Mouse (Mus musculus) intestine, postnatal 0 days (tissue): Measurements from ENCODE around the gene Unc5c. TPM values are rescaled to one million over a fixed set of nuclear protein-coding genes. Genes with fewer than 3 reads are reported as not detected.

Experiments
- ATAC-seq: fragments of 200-750 bp; cut with Nextera tagmentation; 2 replicates; pipeline ENCODE4 v1.8.0; 2017; ENCODE audit warnings: mild to moderate bottlenecking, moderate TSS enrichment, moderate library complexity
- H3K27ac ChIP-seq: fragments of 300-500 bp; sonication (generic); 2 replicates; pipeline ENCODE4 v1.5.1; 2014; ENCODE audit warnings: mild to moderate bottlenecking, low read depth, low read length, moderate library complexity
- H3K27me3 ChIP-seq: fragments of 300-500 bp; sonication (generic); replicated peaks from 2 replicates; pipeline ENCODE4 v1.6.1; 2014; ENCODE audit warnings: low read length, mixed read lengths; ENCODE audit not compliant: control insufficient read depth, insufficient read depth
- H3K36me3 ChIP-seq: fragments of 300-500 bp; sonication (generic); 2 replicates; pipeline ENCODE4 v1.6.1; 2014; ENCODE audit warnings: mild to moderate bottlenecking, moderate library complexity; ENCODE audit not compliant: control insufficient read depth, insufficient read depth
- H3K4me1 ChIP-seq: fragments of 300-500 bp; sonication (generic); replicated peaks from 2 replicates; pipeline ENCODE4 v1.6.1; 2014; ENCODE audit warnings: antibody characterized with exemption, low read length, mixed read lengths; ENCODE audit not compliant: control insufficient read depth, insufficient read depth
- H3K4me2 ChIP-seq: fragments of 300-500 bp; sonication (generic); replicated peaks from 2 replicates; pipeline ENCODE4 v1.6.1; 2014; ENCODE audit warnings: low read depth, mild to moderate bottlenecking, moderate library complexity
- H3K4me3 ChIP-seq: fragments of 300-500 bp; sonication (generic); 2 replicates; pipeline ENCODE4 v1.5.1; 2014; ENCODE audit warnings: low read depth, low read length
- H3K9ac ChIP-seq: fragments of 300-500 bp; sonication (generic); 2 replicates; pipeline ENCODE4 v1.6.1; 2014; ENCODE audit warnings: mild to moderate bottlenecking, low read depth, low read length
- H3K9me3 ChIP-seq: fragments of 300-500 bp; sonication (generic); 2 replicates; pipeline ENCODE4 v1.6.1; 2016; ENCODE audit warnings: mixed run types; ENCODE audit not compliant: control insufficient read depth
- CTCF ChIP-seq: sonication (generic); IDR thresholded peaks from 2 replicates; pipeline ENCODE4 v1.5.1; 2016; ENCODE audit warnings: low read depth, mild to moderate bottlenecking, control low read depth, antibody characterized with exemption, moderate library complexity
- WGBS: fragments of 180-500 bp; shearing (Covaris S2); extraction: QIAGEN DNeasy Blood & Tissue Kit; methylation state at CpG from one replicate; pipeline ENCODE4 v1.1.7; 2014; 5-methylcytosine and 5-hydroxymethylcytosine counted together
- polyA plus RNA-seq: library from polyadenylated mRNA; unstranded; fragments of >200 nt; fragmentation: Nextera tagmentation; extraction: Ambion mirVana; gene quantifications from 2 replicates; pipeline ENCODE4 v1.2.1, GENCODE M21; 2015

Unc5c gene
- polyA plus RNA-seq, 1 experiment from 2014 or later, result 2.1 TPM

DNA sequence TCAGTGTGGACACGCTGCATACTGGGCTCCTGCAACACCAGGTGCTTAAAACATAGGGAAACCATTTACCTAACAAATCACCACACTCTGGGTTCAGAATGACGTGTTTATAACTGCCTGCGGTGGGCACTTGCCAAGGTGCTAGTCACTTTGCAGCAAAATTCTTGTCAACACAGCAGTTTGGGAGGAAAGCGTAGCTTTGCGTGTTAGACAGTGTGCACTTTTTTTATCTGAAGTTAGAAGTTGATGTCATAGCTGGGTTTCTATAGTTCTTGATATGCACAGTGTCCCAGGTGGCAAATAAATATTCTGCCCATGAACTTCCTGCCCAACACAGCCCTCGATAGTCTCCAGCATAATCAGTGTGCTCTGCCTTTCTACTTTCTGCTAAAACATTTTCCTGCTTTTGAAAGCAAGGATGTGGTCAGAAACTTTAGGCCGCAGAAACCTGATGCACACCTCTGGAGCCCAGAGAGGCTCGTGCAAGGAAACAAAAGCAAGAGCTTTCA, 313.4 kb downstream of the Unc5c start:
- 60% methylated on average over 8 of the region's 8 CpGs for WGBS
- H3K36me3 ChIP-seq, result no peaks in the 10 kb centered on the region
- no peak overlapping the region for H3K4me2 ChIP-seq
- no peak overlapping the region for H3K4me3 ChIP-seq
- no peaks in the 10 kb centered on the region for H3K4me1 ChIP-seq
- H3K9me3 ChIP-seq, result no peaks in the 10 kb centered on the region
- no peak overlapping the region for H3K9ac ChIP-seq
- no peak for ATAC-seq
- H3K27ac ChIP-seq, result no peak overlapping the region
- H3K27me3 ChIP-seq, result no peaks in the 10 kb centered on the region
- no peak for TF ChIP-seq CTCF

DNA sequence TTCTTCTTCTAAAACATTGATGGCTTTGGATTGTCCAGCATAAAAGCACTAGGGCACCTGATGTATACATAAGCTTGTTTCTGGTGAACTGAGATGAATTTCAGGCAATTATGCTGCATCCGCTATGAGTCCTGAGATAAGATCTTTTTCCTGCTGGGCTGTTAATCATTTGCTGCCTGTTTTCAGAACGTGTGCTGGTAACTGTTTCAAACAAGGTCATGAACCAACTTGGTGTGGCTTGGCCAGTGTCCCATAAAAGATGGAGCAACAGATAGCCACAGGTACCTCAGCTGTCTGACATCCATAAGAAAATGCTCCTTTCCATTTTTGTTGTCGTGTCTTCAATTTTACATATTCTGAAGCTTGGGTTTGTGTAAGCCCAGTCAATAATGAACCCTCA, 314.2 kb downstream of the Unc5c start:
- Histone ChIP-seq H3K4me2 (no peak overlapping the region), H3K36me3 (no peaks in the 10 kb centered on the region), H3K9ac (no peak overlapping the region), H3K4me3 (no peak overlapping the region), H3K27me3 (no peaks in the 10 kb centered on the region), H3K27ac (no peak overlapping the region), H3K9me3 (no peaks in the 10 kb centered on the region), H3K4me1 (no peaks in the 10 kb centered on the region)
- TF ChIP-seq CTCF, result no peak
- 39% methylated on average over 3 of the region's 3 CpGs for WGBS
- ATAC-seq, result no peak; the same call in 1 of the 2 replicates

DNA sequence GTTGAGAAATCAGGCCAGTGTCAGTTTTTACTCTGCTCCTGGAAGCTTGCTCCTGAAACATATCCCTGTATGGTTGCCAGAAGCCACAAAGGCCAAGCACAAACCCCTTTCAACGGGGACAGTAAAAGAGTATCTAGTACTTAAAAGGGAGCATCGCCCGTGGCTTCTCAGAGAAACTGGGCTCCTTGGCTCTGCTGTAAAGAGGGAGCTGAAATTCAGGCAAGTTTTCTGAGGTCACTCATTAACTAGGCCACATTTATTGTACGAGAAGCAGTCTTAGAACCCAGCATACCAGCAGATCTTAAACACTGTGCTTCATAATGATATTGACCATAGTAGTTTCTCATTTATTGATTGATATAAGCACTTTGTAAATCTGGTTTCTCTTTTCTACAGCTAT, 317.5 kb downstream of the Unc5c start:
- no peak for TF ChIP-seq CTCF
- no peak for ATAC-seq
- Histone ChIP-seq H3K9ac (no peak overlapping the region), H3K36me3 (no peaks in the 10 kb centered on the region), H3K27me3 (no peaks in the 10 kb centered on the region), H3K9me3 (no peaks in the 10 kb centered on the region), H3K4me3 (no peak overlapping the region), H3K4me2 (no peak overlapping the region), H3K4me1 (no peaks in the 10 kb centered on the region), H3K27ac (no peak overlapping the region)
- 65% methylated on average over 4 of the region's 4 CpGs for WGBS

DNA sequence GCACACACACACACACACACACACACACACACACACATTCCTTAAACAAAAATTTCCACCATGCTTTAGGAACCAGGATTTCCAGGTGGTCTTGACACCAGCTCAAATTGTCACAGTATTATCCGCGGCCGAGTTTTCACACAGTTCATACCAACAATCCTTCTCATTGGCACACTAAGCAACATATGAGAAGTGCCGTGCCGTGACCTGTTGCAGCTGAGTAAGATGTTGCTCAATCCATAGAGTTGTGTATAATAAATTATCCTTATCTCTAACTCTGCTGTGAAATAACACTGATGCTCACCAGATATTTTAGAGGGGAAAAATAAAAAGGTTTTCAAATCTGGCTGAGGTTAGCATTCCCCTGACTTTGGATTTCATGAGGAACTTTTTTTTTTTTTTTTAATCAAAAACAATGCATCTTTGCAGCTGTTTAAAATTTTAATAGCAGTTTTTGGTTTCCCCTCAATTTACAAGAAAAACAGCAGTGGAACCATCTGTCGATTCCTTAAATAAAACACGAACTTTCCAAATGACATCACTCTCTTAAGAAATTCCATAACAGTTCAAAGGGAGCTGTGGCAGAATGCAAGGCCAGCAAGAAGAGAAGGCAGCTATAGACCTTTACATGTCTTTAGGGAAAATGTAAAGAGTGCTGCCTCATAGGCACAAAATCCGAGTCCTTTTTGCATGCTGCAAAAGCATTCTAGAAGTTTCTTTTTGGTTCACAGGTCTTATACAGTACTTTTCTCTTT, 326.2 kb downstream of the Unc5c start:
- H3K9me3 ChIP-seq, result no peaks in the 10 kb centered on the region
- H3K36me3 ChIP-seq, result no peaks in the 10 kb centered on the region
- no peak overlapping the region for H3K4me3 ChIP-seq
- no peak for TF ChIP-seq CTCF
- H3K4me1 ChIP-seq, result no peaks in the 10 kb centered on the region
- no peak overlapping the region for H3K27ac ChIP-seq
- 59% methylated on average over 8 of the region's 8 CpGs for WGBS
- H3K27me3 ChIP-seq, result no peaks in the 10 kb centered on the region
- H3K9ac ChIP-seq, result no peak overlapping the region
- no peak for ATAC-seq
- no peak overlapping the region for H3K4me2 ChIP-seq

DNA sequence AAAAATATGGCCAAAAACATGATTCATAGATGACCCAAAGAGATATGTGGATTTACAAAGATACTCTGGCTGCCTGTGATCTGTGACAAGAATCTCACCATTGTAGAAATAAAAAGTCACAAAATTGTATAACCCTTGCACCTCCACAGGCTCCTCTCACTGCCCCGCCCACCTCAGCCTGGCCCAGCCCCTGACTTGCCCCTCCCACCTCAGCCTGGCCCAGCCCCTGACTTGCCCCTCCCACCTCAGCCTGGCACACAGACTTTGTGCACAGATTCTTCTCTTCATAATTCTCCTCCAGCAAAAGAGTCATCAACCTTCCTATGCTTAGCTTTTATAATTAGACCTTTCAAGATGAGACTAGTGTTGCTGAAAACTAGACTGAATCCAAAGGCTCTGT, 327.1 kb downstream of the Unc5c start:
- H3K9ac ChIP-seq, result no peak overlapping the region
- no peak overlapping the region for H3K4me2 ChIP-seq
- WGBS, result 95% methylated on average over 1 of the region's 1 CpGs
- H3K36me3 ChIP-seq, result no peaks in the 10 kb centered on the region
- no peak overlapping the region for H3K4me3 ChIP-seq
- H3K9me3 ChIP-seq, result no peaks in the 10 kb centered on the region
- H3K27ac ChIP-seq, result no peak overlapping the region
- no peak for TF ChIP-seq CTCF
- no peaks in the 10 kb centered on the region for H3K4me1 ChIP-seq
- no peak for ATAC-seq
- H3K27me3 ChIP-seq, result no peaks in the 10 kb centered on the region

DNA sequence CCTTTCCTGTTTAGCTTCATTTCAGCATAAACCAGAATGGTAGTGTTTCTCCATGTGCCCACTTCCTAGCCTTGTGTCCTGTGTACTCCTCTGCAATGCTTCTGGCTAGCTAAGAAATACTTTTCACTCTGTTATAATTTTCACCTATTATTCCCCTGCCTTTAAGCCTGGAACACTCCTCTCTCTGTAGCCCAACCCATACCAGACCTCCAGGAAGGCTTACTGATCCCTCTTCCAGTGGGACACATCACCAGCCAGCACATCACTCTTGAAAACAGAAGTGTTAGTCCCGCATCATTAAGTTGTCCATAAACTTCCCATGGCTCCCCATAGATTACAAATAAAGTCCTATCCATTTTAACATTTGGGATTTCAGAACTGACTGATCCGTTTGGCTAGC, 328.7 kb downstream of the Unc5c start:
- H3K4me1 ChIP-seq, result no peaks in the 10 kb centered on the region
- 91% methylated on average over 2 of the region's 2 CpGs for WGBS
- H3K27ac ChIP-seq, result no peak overlapping the region
- H3K36me3 ChIP-seq, result no peaks in the 10 kb centered on the region
- H3K9ac ChIP-seq, result no peak overlapping the region
- H3K9me3 ChIP-seq, result no peaks in the 10 kb centered on the region
- no peak overlapping the region for H3K4me2 ChIP-seq
- H3K27me3 ChIP-seq, result no peaks in the 10 kb centered on the region
- no peak overlapping the region for H3K4me3 ChIP-seq
- no peak for TF ChIP-seq CTCF
- ATAC-seq, result no peak
